Mouse (Mus musculus) 3134 (cell line): ENCODE data around the gene Bpgm.

ENCODE experiments used
- DNase-seq: peaks from one replicate; pipeline ENCODE4 v3.0.0-alpha.2; 2011; ENCODE audit warnings: low spot score; ENCODE audit not compliant: insufficient read length; ENCODE audit errors: extremely low read depth

Gene Bpgm

DNA sequence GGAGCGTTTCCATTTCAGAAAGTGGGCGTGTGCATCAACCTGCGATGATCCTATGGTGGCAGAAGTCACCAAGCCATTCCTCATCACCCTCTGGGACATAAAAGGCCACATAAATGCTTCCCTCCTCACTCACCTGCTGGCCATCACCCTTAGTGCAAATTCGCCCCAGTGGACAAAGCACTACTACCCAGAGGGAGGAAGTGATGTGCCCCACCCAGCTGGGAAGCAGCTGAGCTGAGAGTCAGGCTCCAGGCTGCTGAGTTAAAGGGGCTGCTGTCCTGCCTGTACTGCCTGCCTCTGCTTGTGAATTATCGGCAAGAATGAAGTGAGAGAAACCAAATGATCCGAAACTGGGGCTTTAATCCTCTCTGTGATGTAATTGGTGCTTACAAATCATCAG is 49.9 kb downstream of the Bpgm start:
- no peak for DNase-seq

DNA sequence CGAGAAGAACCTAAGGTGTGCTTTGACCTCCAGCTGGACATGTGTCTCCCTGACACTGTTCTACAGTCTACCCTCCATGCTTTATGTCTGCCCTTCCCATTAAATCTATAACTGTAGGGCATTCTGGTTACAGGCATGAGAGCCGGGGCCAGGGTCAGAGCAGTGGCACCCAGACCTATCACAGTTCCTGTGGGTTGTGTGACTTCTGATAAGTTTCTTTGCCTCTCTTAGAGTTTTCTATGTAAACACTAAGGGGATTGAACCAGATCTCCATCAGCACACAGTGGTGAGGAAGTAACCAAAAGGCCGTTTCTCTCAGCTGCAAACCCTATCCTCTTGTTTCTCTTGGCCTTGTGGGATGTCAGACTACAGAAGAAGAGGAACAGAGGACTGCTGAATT is 50.4 kb downstream of the Bpgm start:
- no peak for DNase-seq

DNA sequence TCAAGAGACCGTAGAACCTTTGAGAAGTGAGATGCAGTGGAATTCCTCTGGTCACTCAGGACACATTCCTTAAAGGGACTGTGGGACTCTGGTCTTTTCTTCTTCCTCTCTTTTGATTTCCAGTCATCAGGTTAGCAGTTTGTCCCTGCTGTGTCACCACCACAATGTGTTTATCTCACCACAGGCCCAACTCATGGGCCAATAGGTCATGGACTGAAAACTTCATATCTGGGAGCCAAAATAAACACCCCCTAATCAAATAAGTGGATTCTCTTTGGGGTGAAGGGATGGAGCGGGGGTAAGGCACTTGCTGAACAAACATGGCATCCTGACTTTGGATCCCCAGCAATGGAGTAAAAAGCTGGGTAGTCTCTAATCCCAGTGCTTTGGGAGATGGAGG is 52.1 kb downstream of the Bpgm start:
- DNase-seq, result no peak

DNA sequence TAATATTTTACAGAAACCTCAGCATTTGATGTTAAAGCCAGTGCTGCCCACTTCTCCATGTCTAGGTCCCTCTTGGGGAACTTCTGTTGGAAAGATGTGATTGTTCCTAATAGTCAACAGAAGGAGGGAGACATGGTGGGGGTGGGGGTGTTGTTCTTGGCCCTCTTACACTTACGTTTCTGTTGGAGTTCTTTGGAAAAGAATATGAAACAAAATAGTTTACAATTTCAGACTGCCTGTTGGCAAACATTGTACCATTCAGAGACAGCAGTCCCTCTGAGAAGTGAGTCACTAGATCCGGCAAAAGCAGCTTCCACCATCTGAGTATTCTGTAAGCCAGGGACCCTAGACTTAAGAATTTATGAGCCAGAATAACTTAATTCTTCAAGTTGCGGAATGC is 54.0 kb downstream of the Bpgm start:
- no peak for DNase-seq

DNA sequence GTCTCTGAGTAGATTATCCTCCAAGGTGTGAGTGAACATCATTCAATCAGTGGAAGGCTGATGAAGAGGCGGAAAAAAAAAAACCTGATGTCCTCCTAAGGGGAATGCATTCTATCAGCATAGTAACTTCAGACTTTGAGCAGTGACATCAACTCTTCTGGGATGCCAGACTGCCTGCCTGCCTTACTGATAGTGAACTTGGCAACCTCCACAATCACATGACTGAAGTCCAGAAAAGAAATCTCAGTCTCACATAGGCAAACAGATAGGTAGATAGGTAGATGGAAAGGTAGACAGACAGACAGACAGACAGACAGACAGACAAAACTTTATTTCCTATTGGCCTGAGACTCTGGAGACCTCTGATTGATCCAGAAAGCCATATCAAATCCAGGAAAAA is 57.0 kb downstream of the Bpgm start:
- no peak for DNase-seq

DNA sequence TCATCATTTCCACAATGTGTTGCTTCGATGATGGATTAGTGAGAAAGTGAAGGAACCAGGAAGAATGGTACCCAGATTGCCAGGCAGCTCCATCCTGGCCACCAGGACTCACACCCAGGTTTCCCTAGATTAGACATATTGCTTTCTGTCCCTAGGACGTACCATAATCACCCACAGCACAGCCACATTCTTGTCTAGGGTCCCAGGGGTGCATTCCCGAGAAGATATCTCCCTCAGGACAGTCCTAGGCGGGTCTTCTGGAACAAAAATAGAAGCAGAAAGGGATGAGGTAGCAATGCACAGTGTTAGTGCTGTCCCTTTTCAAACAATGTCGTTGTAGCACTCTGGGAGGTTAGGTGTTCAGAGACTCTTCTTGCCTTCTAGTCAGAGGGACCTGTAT is 57.9 kb downstream of the Bpgm start:
- DNase-seq, result no peak

DNA sequence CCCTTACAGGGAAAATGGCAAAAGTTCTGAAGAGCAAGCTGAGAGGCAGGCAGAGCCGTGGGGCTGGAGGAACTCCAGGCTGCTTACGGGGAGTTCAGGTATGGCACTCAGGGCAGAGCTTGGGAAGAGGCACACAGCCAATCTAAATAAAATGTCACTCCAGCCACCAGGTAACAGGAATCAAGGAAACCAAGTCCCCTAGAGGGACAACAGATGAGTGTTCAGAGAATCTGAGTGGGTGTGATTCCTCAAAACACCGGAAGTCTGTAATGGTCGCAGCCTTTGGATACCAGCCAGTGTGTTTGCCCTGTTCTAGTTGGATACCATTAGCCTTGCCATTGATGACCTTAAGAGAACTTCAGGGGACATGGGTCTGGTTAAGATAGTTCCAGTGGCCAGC is 66.9 kb downstream of the Bpgm start:
- DNase-seq, result no peak

DNA sequence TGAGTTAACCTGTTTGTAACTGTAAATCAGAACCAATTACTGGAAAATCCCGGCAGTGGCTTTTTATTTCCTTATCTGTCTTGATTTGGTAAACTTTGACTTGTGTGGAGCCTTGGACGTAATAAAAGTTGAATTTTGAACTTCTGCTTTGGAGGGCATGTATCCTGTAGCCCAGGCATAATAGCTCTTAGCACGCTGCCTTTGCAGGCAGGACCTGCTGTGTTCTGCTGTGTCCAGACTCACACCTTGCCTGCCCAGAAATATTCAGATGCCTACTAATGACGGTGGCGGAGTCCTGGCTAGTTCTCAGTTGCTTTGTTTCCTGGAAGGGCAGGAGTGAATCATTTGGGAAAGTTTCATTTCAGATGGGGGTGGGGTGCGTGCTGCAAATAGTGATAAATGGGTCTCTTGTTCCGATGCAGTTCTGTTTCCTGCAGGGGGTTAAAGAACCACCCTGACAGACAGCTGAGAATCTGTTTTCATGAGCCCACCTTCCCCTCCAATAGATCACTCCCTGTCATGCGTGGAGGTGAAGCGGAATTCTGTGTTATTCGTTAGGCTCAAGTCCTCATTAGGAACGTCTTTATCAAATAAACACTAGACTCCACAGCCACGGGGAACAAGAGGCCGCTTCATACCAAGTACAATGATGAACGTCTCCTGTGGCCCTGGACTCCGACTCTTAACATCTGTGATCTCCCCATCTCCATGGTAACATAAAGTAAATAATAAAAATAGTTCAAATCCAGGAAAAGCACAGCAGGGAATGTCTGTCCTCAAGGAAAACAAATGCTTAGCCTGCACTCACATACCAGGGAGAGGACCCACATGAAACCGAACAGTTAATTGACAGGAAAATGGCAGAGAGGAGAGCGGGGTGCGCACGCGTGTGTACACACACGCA is 67.5 kb downstream of the Bpgm start:
- no peak for DNase-seq

DNA sequence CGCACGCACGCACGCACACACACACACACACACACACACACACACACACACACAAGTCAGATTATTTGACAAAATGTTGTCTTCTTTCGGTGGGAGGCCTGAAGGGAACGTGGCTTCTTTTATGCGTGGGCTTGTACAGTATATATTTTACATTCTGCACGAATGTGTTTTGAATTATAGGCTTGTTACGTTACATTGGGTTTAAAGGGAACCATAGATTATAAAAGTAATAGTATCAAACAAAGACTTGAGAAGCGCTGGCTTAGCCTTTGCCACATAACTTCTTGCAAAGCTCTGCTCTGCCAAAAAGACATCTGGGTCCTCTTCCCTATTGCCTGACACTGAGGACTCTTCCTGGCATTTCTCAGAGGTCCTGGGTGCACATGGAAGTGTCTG is 68.2 kb downstream of the Bpgm start:
- DNase-seq, result no peak

DNA sequence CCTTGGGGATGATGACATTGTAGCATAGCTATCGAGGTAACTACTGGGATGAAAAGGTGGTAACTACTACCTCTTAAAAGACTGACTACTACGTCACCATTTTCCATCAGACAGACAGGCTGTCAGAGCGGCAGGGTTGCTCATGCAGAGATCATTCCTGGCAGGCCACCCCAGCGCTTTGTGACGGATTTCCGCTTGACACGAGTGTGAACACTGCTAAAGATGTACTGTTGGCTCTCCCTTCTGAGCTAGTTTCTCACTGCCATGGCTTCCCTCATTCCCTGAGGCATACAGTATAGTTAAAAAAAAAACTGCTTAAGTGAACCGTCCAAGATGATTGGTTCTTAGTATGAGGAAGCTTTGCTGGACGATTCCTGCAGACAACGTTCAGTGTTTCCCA is 69.3 kb downstream of the Bpgm start:
- no peak for DNase-seq

DNA sequence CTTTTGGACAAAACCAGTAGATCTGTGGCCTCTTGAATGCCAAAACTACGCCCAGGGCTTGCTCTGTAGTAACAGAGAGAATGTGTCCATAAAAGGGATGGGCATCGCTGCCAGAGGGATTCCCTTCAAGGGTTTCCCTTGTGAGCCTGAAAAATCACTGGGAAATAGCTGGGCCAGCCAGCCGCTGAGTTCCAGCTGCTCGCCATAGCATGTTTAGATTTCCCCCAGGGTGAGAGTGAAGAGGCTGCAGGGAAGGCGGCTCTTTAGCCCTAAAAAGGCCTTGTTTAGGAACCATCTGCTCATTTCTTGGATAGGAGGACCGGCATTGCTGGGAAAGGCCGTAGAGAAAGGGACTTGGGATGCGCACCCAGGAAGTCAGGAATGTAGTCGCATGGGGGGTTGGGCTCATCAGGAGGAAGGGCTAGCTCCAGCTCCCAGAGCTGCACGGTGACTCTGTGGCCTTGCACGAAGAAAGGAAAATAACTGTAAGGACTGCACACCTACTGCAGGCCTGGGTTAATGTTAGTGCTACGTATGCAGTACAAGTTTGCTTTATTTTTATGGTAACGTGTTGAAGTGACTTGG is 72.5 kb downstream of the Bpgm start:
- no peak for DNase-seq

DNA sequence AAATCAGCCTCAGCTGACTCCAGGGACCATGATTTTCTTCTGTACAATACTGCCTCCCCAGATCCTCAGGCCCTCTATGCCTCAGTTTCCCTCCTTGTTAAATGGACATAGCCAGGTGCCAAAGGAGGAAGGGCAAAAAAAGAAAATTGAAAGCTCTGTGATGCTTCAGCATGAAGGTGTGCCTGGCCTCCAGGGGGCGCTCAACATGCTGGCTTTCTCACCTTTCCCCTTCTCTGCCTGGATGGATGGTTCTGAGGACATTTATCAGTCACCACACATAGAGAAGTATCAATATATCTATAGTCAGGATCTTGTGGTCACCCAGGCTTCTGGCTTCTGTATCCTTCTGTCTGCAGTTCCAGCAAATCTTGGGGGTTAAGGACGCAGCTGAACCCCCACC is 73.0 kb downstream of the Bpgm start:
- DNase-seq, result no peak

DNA sequence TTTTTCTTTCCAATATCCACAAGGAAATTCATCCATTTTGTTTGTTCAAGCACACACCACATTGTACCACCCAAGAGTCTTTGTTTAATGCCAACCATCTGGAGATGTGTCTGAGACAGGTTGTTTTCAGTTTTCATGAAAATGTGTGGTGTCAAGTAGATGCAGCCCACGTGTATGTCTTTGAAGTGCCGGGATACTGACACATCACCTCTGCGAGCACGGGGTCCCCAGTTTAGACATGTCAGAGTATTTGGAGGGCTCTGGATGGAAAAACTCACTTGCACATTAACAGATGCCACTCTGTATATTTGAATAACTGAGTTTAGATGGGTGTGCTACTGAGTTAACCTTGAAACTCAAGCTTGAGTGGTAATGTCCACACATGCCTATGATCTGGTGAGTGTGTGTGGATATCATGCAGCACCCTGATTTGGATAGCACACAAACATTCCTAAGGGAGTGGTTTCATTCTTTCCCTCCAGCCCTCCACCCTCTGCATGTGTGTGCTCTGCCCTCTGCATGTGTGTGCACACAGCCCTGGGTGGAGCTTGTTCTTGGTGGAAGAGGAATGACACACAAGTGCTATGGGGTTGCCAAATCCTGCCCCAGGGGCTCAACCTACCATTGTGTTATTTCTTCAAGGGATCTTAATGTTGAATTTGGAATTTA is 76.6 kb downstream of the Bpgm start:
- no peak for DNase-seq

DNA sequence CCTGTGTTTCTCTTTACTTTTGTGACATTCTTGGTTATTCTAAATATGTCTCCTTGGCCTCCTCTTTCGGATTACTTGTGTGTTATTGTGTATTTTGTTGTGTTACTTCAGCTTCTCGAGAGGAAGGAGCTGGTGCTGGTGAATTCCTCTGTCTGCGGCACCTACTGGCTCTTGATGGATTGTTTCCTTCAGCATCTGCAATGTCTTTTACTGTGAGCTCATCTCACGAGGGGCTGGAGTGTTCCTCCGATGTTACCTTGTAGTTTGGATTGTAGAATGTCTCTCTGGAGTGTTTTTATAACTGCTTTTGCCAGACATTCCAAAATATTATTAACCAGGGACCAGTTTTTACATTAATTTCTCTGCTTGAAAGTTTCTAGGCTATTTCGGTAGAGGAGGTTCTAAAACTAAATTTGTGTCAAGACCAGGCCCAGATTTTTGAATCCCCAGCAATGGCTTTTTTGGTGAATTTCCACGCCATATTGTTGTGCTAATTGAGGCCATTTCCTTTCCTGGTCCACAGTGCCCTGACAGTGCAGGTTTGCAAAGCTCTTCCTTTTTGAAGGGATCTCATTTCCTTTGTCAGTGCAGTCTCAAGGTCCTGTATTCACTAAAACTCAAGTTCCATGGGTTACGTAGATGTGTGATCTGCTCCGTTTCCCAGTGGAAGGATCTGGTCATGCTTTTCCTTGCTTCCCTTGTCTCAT is 78.4 kb downstream of the Bpgm start:
- no peak for DNase-seq
